Mouse (Mus musculus) megakaryocyte, embryonic 14.5 days (primary cell): ENCODE results near the gene Armc5. TPM values are rescaled to one million over a fixed set of nuclear protein-coding genes. Genes with fewer than 3 reads are reported as not detected.

Source experiments
- H3K27me3 ChIP-seq: replicated peaks from 2 replicates; pipeline ENCODE3; 2012; ENCODE audit warnings: inconsistent platforms
- H3K36me3 ChIP-seq: replicated peaks from 2 replicates; pipeline ENCODE3; 2012; ENCODE audit warnings: low read length, inconsistent platforms, mixed read lengths
- H3K4me1 ChIP-seq: 2 replicates; pipeline ENCODE4 v1.6.1; 2012; ENCODE audit warnings: inconsistent platforms
- H3K4me3 ChIP-seq: replicated peaks from 2 replicates; pipeline ENCODE3; 2012; ENCODE audit warnings: moderate library complexity, mild to moderate bottlenecking, inconsistent platforms
- H3K9me3 ChIP-seq: 2 replicates; pipeline ENCODE4 v1.6.1; 2012; ENCODE audit warnings: inconsistent platforms
- FLI1 ChIP-seq: IDR thresholded peaks from 2 replicates; pipeline ENCODE4 v1.6.1; 2012; ENCODE audit warnings: low read length, inconsistent platforms, mixed read lengths
- GATA1 ChIP-seq: IDR thresholded peaks from 3 replicates; pipeline ENCODE4 v1.6.1; 2012; ENCODE audit warnings: mixed read lengths, low read length, inconsistent platforms, borderline replicate concordance
- polyA plus RNA-seq: library from polyadenylated mRNA; stranded (reverse); fragments of >175 nt; gene quantifications from 2 replicates; pipeline ENCODE4 v1.2.3, GENCODE M21; 2012; ENCODE audit warnings: low replicate concordance; ENCODE audit not compliant: insufficient read depth

Armc5 gene
- polyA plus RNA-seq, 1 experiment, result 23.8 TPM

DNA sequence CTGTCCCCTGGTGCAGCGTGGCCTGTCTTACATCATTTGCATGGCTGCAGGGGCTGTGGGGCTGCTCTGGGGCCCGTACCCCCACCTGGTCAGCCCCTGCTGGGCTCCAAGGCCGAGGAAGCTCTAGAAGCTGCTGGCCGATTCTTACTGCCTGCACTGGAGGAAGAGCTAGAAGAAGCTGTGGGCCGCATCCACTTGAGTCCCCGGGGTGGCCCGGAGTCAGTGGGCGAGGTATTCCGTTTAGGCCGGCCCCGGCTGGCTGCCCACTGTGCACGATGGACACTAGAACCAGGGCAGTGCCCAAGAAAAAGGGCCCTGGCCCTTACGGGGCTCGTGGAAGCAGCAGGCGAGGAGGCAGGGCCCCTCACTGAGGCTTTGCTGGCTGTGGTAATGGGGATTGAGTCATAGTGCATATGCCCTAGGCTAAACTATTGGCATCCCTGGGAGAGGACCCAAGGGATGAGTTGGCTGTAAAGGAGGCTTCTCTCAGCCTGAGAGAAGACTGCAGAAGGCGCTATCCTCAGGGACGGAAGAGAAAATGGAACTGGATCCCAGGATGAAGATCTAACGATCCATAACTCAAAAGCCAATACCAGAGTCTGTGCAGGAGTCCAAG, 7.4 kb downstream of the Armc5 start:
- H3K4me1 ChIP-seq, result peaks cover 43% of the 10 kb centered on the region
- H3K36me3 ChIP-seq, result peaks cover 64% of the 10 kb centered on the region

GRCm38 (mm10) chr7:128245547-128245946, 8.4 kb downstream of the Armc5 start:
- no peak overlapping the region for H3K4me3 ChIP-seq
- TF ChIP-seq GATA1 (no peak), FLI1 (no peak)
- H3K9me3 ChIP-seq, result no peaks in the 10 kb centered on the region
- H3K36me3 ChIP-seq, result peaks cover 57% of the 10 kb centered on the region
- H3K27me3 ChIP-seq, result peaks cover 18% of the 10 kb centered on the region
- peaks cover 33% of the 10 kb centered on the region for H3K4me1 ChIP-seq

More for the DNA sequence above, 7.4 kb downstream of the Armc5 start:
- no peak overlapping the region for H3K4me3 ChIP-seq
- TF ChIP-seq GATA1 (no peak), FLI1 (no peak)
- no peaks in the 10 kb centered on the region for H3K9me3 ChIP-seq
- peaks cover 14% of the 10 kb centered on the region for H3K27me3 ChIP-seq

DNA sequence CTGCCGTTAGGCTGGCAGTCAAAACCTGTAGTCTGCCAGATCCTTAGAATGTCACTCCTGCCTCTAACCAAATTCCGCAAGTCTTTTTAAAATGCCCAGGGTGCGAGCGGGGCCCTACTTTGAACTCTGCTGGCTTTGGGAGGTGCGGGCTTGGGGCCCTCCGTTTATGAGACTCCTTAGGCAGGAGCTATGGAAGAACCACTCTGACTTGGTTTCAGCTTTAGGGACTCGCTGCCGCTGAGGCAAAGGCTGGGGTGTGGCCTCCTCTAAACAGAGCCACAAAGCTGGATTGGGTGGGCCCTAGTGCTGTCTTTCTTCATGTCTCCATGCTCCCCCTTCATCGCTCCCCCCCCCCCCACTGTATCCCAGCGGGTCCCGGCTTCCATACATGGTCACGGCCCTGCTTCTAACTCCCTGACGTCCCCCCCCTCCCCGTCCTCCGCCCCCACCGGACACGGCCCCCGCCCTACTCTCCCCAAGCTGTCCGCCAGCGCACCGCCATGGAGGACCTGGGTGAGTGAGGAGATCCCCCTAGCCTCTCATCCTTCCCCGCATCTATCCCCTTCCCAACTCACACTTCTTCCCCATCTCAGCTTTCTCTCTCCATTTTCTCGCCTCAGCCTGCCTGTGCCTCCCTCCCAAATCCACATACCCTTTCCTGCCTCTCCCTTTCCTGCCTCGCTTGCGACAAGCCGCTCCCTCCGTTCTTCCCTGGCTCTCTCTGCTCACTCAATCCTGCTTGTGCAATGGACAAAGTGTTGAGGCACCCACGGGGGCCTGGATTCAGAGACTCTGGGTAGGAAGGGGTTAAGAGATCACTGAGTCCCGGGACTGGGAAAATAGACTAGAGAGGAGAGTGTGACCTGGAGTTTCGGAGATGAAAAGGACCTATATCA, 9.6 kb downstream of the Armc5 start, which contains the start of gene Tgfb1i1:
Tgfb1i1 (plus strand) TSS at position 317 of the 896 bp plus-strand sequence.
- no peak for TF ChIP-seq FLI1
- no peak for TF ChIP-seq GATA1
- Histone ChIP-seq H3K36me3 (peaks cover 45% of the 10 kb centered on the region), H3K27me3 (peaks cover 22% of the 10 kb centered on the region), H3K9me3 (no peaks in the 10 kb centered on the region), H3K4me3 (peak within 1 kb of the TSS; percentile 88), H3K4me1 (peaks cover 21% of the 10 kb centered on the region)

GRCm38 (mm10) chr7:128247443-128247842, 10.3 kb downstream of the Armc5 start:
- H3K36me3 ChIP-seq, result peaks cover 41% of the 10 kb centered on the region
- no peak for TF ChIP-seq GATA1
- no peak for TF ChIP-seq FLI1
- H3K4me3 ChIP-seq, result peak overlapping the region; percentile 88
- peaks cover 27% of the 10 kb centered on the region for H3K27me3 ChIP-seq
- no peaks in the 10 kb centered on the region for H3K9me3 ChIP-seq
- peaks cover 21% of the 10 kb centered on the region for H3K4me1 ChIP-seq

DNA sequence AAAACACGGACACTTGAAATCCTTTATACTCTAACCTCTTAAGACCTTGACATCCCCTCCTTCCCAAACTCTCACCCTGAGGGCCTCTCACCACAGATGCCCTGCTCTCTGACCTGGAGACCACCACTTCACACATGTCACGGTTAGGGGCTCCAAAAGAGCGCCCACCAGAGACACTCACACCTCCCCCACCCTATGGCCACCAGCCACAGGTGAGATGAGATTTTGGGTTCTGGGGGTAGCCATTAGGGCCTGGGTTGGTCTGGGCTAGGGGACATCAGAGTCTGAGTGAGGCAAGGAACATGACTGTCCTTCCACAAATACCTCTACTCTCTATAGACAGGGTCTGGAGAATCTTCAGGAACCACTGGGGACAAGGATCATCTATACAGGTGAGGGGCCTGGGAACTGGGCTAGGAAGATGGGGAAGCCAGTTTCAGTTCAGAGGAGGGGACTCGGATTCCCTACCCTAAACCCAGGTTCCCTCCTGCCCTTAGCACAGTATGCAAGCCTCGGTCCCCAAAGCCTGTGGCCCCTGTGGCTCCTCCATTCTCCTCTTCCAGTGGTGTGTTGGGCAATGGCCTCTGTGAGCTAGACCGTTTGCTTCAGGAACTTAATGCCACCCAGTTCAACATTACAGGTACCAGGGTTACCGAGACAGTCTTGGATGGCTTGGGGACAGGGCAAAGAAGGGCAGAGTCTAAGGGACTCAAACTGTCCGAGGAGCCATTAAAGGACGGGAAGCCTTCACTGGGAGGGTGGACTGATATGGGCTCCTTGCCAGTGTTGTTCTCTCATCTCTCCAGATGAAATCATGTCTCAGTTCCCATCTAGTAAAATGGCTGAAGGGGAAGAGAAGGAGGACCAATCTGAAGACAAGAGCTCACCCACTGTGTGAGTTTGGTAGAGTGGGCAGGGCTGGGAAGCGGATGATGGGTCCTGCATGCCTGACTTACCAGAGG, 11.2 kb downstream of the Armc5 start:
- no peak for TF ChIP-seq GATA1
- no peak for TF ChIP-seq FLI1
- H3K27me3 ChIP-seq, result peaks cover 37% of the 10 kb centered on the region
- peaks cover 26% of the 10 kb centered on the region for H3K4me1 ChIP-seq
- H3K36me3 ChIP-seq, result peaks cover 41% of the 10 kb centered on the region
- no peak overlapping the region for H3K4me3 ChIP-seq
- no peaks in the 10 kb centered on the region for H3K9me3 ChIP-seq

DNA sequence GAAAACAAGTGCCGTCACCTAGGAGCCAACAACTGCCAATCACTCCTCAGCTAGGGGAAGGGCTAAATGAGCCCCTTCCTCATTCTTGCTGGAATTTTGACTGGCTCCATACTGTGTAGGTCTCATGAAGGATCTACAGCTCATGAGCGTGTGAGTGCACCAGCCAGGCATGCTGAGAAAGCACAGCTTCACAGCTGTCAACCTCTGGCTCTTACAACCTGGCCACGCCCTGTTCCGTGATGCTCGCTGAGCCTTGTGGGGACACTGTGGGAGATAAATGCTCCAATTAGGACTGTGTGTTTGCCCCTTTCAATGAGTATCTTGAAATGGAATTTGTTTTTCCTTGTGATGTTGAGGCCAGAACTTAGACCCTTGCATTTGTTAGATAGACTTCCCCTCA, 12.9 kb downstream of the Armc5 start:
- Histone ChIP-seq H3K9me3 (no peaks in the 10 kb centered on the region), H3K36me3 (peaks cover 27% of the 10 kb centered on the region), H3K27me3 (peaks cover 45% of the 10 kb centered on the region), H3K4me1 (peaks cover 26% of the 10 kb centered on the region), H3K4me3 (no peak overlapping the region)
- TF ChIP-seq GATA1 (no peak), FLI1 (no peak)

DNA sequence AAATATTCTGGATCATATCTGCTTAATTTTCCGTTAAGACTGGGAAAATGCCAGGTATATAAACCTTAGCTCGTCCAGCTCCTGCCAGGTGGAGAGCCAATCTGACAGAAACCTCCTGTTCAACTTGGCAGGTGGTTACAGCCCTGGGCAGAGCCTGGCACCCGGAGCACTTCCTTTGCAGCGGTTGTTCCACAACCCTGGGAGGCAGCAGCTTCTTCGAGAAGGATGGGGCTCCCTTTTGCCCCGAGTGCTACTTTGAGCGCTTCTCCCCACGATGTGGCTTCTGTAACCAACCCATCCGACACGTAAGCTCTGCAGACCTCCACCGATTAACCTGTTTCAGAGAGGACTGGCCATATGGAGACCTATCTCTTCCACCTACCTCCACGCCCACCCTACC, 14.8 kb downstream of the Armc5 start:
- H3K4me3 ChIP-seq, result no peak overlapping the region

GRCm38 (mm10) chr7:128252609-128253008, 15.5 kb downstream of the Armc5 start:
- Histone ChIP-seq H3K4me3 (peak overlapping the region; percentile 50), H3K9me3 (no peaks in the 10 kb centered on the region), H3K4me1 (peaks cover 14% of the 10 kb centered on the region), H3K27me3 (peaks cover 57% of the 10 kb centered on the region), H3K36me3 (peaks cover 18% of the 10 kb centered on the region)
- TF ChIP-seq GATA1 (no peak), FLI1 (no peak)

More for the DNA sequence above, 14.8 kb downstream of the Armc5 start:
- Histone ChIP-seq H3K4me1 (peaks cover 20% of the 10 kb centered on the region), H3K9me3 (no peaks in the 10 kb centered on the region), H3K36me3 (peaks cover 18% of the 10 kb centered on the region), H3K27me3 (peaks cover 54% of the 10 kb centered on the region)
- no peak for TF ChIP-seq FLI1
- TF ChIP-seq GATA1, result no peak

- no peaks in the 10 kb centered on the region for H3K9me3 ChIP-seq
- peaks cover 13% of the 10 kb centered on the region for H3K36me3 ChIP-seq
- H3K4me1 ChIP-seq, result peaks cover 7% of the 10 kb centered on the region
- peaks cover 52% of the 10 kb centered on the region for H3K27me3 ChIP-seq
- no peak for TF ChIP-seq FLI1
- TF ChIP-seq GATA1, result no peak
- H3K4me3 ChIP-seq, result no peak overlapping the region
These were observed 17.8 kb downstream of the Armc5 start for GRCm38 (mm10) chr7:128254978-128255377.

DNA sequence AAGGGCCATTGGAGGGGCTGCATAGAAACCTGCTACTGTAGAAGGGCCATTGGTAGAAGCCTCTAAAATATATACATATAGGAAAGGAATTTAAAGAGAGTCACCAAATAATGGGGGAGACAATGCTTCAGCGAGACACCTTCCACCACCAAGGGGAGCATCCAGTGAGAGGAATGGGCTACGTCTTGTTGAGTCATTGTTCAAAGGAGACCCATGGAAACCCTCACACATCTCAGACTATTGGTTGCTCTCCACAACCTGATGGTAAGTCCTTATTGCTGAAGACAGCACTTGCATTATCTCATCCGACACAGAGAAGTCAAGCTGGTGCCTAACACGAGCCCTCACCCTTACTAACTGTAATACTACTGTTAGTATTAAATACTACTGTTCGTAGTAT, 18.6 kb downstream of the Armc5 start:
- Histone ChIP-seq H3K9me3 (no peaks in the 10 kb centered on the region), H3K27me3 (peaks cover 56% of the 10 kb centered on the region), H3K4me3 (no peak overlapping the region), H3K36me3 (peaks cover 12% of the 10 kb centered on the region), H3K4me1 (peaks cover 7% of the 10 kb centered on the region)
- TF ChIP-seq GATA1, result no peak
- TF ChIP-seq FLI1, result no peak
